Mouse (Mus musculus): ENCODE measurements around the gene Tysnd1. TPM values are rescaled to one million over a fixed set of nuclear protein-coding genes. Genes with fewer than 3 reads are reported as not detected.

Tysnd1 gene
- total RNA-seq, 2 experiments from 2014 or later: 27.7 to 27.9 TPM

DNA sequence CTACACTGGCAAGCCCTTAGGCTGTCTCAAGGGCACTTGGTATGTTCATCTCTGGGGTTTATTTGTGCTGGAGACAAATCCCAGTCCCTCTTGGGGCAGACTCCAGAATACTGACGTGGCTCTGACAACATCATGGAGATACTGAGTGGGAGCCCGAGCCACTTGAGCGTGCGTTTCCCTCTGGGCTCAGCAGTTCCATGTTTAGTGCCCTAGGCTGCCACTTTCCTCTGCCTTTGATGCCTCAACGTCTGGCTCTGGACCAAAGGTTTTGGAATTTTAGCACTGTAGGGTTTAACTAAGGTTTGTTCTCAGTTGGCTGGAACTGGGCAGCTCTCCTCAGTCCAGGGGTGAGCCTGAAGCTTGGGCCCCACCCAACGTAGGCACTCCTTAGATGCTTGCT, 28.0 kb downstream of the Tysnd1 start:
- intact Hi-C loops (cut with DNase I): no loop called here

DNA sequence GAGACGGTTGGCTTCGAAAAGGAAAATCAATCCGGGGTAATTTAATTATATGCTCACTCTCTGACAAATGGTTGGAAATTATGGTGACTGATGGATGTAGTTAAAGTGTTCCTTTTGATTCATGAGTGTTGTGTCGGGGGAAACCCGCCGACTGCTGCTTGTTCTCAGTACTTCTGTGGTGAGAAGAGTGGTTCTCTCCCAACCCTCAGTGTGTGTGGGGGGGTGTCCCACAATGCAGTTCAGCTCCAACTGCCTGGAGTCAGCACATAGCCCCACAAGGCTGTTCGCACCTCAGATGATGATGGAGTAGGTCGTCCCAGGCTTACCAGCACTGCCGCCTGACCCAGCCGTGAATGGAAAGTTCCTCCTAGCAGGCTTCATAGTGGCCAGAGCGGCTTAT, 33.9 kb downstream of the Tysnd1 start:
- DNase-seq (ENCODE audit: low spot score in 2 of 2): peak; percentile 33 to 49
- intact Hi-C loops (cut with DNase I): no loop called here

More for the DNA sequence above, 28.0 kb downstream of the Tysnd1 start:
- DNase-seq (ENCODE audit: low spot score in 2 of 2): no peak

DNA sequence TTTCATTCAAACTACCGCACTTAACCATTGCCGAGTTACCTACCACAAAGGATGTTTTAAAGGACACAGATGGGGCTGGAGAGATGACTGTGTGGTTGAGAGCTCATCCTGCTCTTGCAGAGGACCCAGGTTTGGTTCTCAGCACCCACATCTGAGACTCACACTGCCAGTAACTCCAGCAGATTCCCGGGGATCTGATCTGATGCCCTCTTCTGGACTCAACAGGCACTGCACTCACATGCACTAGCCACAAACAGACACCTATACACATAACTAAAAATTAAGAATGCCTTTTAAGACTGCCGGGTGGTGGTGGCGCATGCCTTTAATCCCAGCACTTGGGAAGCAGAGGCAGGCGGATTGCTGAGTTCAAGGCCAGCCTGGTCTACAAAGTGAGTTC, 34.9 kb downstream of the Tysnd1 start:
- intact Hi-C loops (cut with DNase I): no loop called here
- no peak for DNase-seq (ENCODE audit: low spot score in 2 of 2)

DNA sequence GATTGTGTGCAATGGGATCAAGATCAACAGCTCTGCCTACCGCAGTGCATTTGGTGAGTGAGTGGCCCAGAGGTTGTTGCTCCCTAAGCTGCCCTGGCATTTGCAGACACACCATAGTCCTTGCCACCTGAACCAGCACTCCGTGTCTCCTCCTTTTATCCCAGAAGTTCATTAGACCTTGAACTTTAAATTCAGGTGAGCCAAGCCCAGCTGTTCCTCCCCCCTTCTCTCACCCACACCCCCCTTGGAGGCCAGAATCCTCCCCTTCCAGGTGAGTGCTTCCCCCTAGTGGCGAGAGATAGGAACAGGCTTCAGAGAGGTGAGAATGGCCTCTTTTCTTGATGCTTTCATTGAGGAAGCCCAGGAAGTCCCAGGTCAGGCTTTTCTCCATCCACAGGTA, 39.1 kb downstream of the Tysnd1 start:
- intact Hi-C loops (cut with DNase I): no loop called here
- no peak for DNase-seq (ENCODE audit: low spot score in 2 of 2)

DNA sequence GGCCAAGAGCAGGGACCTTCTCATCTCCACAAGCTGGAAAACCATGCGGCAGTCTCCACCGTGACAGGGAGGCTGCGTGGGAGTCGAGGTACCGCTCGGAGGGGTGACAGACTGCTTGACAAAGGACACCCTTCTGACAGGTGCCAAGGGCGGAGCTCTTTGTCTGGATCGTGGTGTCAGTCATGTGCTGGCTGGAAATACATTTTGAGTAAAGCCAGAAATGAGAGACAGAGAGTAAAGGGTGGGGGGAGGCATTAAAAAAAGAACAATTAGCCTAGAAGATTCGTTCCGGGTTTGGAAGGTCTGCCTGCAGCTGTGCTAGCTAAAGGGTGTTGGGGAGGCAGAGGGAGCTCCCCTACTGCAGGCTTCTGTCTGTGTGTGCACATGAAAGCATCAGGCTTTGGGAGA, 41.4 kb downstream of the Tysnd1 start:
- DNase-seq (ENCODE audit: low spot score in 2 of 2): peak in 1 of 2 experiments; percentile 61

DNA sequence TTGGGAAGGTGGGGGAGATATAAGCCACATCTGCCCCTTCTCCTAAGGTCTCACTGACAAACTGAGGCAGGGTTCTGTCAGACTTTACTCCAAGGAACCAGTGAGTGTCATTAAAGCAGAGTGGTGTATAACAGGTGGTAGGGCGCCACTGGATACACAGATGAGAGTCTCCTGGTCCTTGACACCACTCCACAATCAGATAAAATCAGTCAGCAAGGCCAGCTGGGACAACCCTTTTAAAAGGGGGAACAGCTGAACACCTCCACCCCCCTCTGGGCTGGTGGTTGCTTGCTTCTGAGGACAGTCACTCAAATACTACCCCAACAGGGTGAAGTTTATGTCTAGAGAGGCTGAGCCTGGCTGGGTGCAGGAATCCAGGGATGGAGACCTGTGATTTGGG, 42.2 kb downstream of the Tysnd1 start:
- intact Hi-C loops (cut with DNase I): no loop called here
- DNase-seq (ENCODE audit: low spot score in 2 of 2): no peak

More for the DNA sequence above, 41.4 kb downstream of the Tysnd1 start:
- intact Hi-C loops (cut with DNase I): no loop called here

DNA sequence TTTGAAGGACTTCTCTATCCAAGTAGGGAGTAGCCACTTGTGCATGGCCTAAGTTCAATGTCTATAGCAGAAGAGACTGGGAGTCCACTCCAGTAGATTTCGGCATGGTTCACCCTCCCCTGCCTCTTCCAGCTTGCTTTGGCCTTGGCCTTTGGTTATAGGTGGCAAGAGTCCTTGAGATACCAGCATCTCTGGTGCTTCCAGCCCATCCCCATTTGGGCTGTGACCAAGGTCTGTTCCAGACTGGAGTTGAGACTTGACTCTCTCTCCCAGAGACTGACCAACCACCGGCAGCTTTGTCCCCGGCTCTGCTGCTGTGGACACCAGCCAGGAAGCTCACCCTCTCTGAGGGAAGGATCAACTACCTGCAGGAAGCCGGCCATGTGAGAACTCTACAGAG, 42.8 kb downstream of the Tysnd1 start:
- intact Hi-C loops (cut with DNase I): no loop called here
- no peak for DNase-seq (ENCODE audit: low spot score in 2 of 2)

DNA sequence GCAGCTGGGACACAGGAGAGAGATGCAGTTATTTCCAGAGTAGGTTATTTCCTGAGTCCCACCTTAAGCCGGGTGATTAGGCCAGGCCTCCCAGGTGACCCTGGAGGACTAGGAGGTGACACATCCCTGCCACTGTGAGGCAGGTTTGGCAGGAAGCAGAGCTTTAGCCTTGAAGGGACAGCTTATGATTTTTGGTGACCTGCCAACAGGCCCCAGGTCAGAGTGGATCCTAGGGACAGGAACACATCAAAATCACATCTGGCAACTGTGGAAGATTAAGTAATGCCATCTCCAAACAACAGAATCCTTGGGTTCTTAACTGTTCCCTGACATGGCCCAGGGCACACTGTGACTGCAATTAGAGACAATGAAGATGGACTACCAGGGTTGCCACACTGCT, 46.0 kb downstream of the Tysnd1 start:
- intact Hi-C loops (cut with DNase I): no loop called here
- no peak for DNase-seq (ENCODE audit: low spot score in 2 of 2)

DNA sequence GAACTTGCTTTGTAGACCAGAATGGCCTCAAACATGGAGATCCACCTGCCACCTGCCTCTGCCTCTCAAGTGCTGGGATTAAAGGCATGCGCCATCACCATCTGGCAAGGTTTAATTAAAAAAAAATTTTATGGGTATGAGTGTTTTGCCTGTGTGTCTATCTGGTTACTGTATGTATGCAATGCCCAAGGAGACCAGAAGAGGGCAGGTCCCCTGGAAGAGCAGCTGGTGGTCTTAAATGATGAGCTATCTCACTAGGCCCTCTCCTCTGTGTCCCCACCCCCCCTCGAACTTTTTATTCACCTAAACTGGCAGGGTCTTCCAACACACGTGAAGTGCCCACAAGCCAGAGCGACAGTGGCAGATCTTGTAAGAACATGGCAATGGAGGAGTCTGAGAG, 46.6 kb downstream of the Tysnd1 start:
- no peak for DNase-seq (ENCODE audit: low spot score in 2 of 2)
- intact Hi-C loops (cut with DNase I): no loop called here

DNA sequence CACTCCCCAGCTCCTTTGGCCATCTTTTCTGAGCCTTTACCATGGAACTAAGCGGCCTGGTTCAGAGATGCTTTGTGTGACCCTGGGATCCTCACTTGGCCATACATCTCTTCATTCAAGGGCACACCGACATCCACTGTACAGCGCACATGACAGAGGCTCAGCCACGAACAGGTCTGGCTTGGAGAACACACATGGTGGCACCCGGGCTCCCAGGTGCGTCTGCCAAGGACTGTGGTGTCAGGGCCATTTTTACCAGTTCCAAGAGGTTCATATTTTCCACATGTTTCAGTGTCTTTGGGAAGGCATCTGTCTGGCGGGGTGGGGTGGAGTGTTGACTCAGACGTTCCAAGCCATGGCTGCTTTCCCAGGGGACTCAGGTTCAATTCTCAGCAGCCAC, 47.0 kb downstream of the Tysnd1 start:
- DNase-seq (ENCODE audit: low spot score in 2 of 2): no peak
- intact Hi-C loops (cut with DNase I): no loop called here

DNA sequence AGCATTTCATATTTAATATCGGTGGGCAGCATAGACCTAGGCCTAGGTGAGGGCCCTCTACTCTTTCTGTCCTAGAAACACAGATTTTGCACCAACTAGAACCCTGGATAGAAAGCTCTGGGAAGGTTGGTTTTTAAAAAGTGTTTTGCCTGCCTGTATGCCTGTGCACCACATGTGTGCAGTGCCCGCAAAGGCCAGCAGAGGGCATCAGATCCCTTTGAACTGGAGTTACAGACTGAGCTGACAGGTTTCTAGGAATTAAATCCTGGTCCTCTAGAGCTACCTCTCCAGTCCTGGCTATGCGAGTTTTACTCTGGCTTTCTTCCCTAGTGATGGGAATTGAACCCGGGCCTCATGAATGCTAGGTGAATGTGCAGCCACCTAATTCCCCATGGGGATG, 49.8 kb downstream of the Tysnd1 start:
- DNase-seq (ENCODE audit: low spot score in 2 of 2): peak; percentile 43 to 65
- intact Hi-C loops (cut with DNase I): no loop called here

DNA sequence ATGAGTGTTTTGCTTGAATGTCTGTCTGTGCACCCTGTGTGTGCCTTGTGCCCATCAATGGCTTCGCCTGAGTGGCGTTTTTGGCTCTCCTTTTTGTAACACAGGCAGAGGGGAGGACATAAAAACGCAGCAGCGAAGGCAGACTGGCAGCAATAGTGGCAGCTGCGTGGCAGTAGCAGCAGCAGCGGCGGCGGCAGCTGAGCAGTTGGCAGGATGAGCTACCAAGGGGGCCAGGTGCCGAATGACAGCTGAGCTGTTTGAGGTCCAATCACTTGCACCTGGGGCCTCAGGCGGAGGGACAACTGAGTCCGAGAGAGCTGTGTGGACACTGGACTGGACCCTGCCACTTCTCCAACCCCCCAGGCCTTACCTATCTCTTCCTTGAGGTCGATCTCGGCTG, 52.0 kb downstream of the Tysnd1 start:
- intact Hi-C loops (cut with DNase I): no loop called here
- no peak for DNase-seq (ENCODE audit: low spot score in 2 of 2)

DNA sequence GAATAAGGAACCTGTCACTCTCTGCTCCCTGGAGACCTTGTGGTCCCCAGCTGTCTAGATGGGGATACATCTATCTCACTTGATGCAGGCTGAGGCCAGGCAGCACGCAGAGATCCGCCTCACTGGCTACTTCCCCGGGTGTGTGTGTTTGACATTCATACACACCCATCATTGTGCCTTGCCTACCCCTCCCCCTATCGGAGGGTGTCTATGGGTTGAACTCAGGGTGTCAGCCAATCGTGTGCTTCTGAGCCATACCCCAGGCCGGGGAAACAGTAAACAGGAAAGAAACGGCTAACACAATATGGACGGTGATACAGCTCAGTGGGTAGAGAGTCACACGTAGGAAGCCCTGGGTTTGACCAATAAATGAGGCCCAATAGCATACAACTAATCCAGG, 54.7 kb downstream of the Tysnd1 start:
- intact Hi-C loops (cut with DNase I): no loop called here
- DNase-seq (ENCODE audit: low spot score in 2 of 2): no peak

DNA sequence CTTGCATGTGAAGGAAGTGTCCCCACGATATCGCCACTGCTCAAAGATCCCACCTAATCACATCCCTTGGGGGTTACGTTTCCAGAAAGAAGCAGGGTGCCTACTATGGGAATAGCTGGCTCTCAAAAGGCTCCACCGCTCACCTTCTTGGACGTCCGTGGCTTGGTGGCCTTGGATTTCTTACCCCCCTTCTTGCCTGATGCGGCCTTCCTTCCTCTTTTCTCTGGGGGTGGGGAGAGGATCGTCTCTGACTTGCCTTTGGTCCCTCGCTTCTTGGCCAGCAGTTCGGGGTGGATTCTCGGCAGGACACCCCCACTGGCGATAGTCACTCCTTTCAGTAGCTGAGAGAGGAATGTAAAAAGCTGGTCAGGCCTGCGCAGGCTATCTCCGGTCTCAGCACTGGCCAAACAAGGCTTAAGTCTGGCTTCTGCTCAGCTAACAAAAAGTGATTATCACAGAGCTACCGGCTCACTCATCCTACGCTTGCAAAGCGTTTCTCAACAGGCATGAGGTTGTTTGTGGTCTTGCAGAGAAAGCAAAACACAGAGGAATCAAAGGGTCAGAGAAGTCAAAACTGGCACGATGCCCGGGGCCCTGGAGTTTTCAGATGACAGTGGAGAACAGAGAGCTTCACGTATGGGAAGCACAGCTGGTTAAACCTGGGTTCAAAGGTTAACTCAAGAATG, 56.4 kb downstream of the Tysnd1 start:
- intact Hi-C loops (cut with DNase I): no loop called here
- no peak for DNase-seq (ENCODE audit: low spot score in 2 of 2)

Other genes with a start within 250 kb of the Tysnd1 start
- gene Eif4ebp2, start 242.9 kb upstream of the Tysnd1 start, total RNA-seq (2021): 10 to 100 TPM; 43.0 to 45.8 TPM
- 10 to 100 TPM; 13.0 to 13.9 TPM for gene Lrrc20, start 219.7 kb upstream of the Tysnd1 start, total RNA-seq (2021)
- 1 to 10 TPM; 1.2 to 2.0 TPM for gene Npffr1, start 100.0 kb upstream of the Tysnd1 start, total RNA-seq (2021)
- 100 to 1,000 TPM; 115 to 116 TPM for gene Ppa1, start 47.0 kb upstream of the Tysnd1 start, total RNA-seq (2021)
- 100 to 1,000 TPM; 120 to 127 TPM for gene Sar1a, start 15.2 kb upstream of the Tysnd1 start, total RNA-seq (2021)
- 1 to 10 TPM; 5.0 to 8.1 TPM for gene Aifm2, start 19.7 kb downstream of the Tysnd1 start, total RNA-seq (2021)
- gene H2afy2, start 88.6 kb downstream of the Tysnd1 start, total RNA-seq (2021): 10 to 100 TPM; 36.6 to 40.4 TPM